ENCODE assay signal across 1 mouse cellular context in the genomic region with DNA sequence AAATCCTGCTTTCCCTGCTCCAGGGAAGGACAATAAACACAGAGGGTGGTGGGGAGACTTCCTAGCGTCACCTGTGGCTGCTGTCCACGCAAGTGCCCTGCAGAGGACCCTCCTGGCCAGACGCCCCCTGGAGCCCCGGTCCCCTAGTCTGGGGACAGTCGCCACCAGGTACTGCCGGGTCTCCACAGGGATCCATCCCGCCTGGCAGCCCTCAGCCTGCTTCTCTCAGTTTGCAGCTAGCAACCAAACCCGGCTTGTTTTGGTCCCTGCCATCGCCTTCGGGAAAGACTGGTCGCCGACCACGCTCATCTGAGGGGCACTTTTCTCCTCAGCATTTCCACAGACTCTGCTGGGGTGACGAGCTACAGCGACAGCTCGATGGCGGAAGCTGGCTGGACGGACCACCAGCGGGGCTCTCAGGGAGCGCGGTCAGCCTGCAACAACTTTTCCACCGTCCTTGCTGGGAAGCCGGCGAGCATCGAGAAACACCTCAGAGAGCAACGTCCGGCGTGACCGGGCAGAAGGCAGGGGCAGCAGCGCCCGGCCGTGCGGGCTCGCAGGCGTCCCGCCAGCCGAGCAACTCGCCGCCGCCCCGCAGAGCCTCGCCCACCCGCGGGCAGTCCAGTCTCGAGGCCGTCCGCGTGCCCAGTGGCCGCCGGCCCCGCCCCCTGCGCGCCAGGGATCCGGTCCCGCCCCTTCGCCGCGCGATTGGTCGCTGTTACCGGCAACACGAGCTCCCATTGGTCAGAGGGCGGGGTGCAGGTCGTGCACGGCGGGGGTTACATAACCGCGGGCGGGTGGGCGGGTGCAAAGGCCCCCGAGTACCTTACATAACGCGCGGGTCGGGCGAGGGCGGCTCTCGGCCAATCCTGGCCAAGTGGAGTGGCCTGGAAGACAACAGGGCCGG.
TF ChIP-seq lines count a peak whose summit lies in the region.

A gene (minus strand): TSS at position 629 of the 907 bp plus-strand sequence.

TF ChIP-seq in C2C12, 6 proteins besides CTCF, POLR2A, EP300 and RAD21 (continued from another document):
- TF ChIP-seq MAX (IDR thresholded peaks at IDR 0.05), result peak; percentile 59
- no peak for TF ChIP-seq CEBPB (IDR thresholded peaks at IDR 0.05; ENCODE audit: low read depth)
